Mouse (Mus musculus) intestine, embryonic 16.5 days (tissue): Measurements from ENCODE around the gene Car11. TPM values are rescaled to one million over a fixed set of nuclear protein-coding genes. Genes with fewer than 3 reads are reported as not detected.

ENCODE experiments used
- ATAC-seq: fragments of 200-750 bp; cut with Nextera tagmentation; 2 replicates; pipeline ENCODE4 v1.8.0; 2017; ENCODE audit warnings: moderate TSS enrichment, moderate library complexity
- H3K27ac ChIP-seq: fragments of 300-500 bp; sonication (generic); 2 replicates; pipeline ENCODE4 v1.5.1; 2014; ENCODE audit warnings: mild to moderate bottlenecking, low read length
- H3K27me3 ChIP-seq: fragments of 300-500 bp; sonication (generic); replicated peaks from 2 replicates; pipeline ENCODE4 v1.6.1; 2014; ENCODE audit warnings: low read length, control low read depth, mixed read lengths; ENCODE audit not compliant: control insufficient read depth, insufficient read depth
- H3K36me3 ChIP-seq: fragments of 300-500 bp; sonication (generic); 2 replicates; pipeline ENCODE4 v1.6.1; 2014; ENCODE audit warnings: low read length, control low read depth; ENCODE audit not compliant: control insufficient read depth, insufficient read depth
- H3K4me1 ChIP-seq: fragments of 300-500 bp; sonication (generic); 2 replicates; pipeline ENCODE4 v1.6.1; 2014; ENCODE audit warnings: low read length, control low read depth, mixed read lengths; ENCODE audit not compliant: control insufficient read depth, insufficient read depth
- H3K4me2 ChIP-seq: fragments of 300-500 bp; sonication (generic); 2 replicates; pipeline ENCODE4 v1.6.1; 2014; ENCODE audit warnings: low read depth, low read length, control low read depth
- H3K4me3 ChIP-seq: fragments of 300-500 bp; sonication (generic); 2 replicates; pipeline ENCODE4 v1.5.1; 2014; ENCODE audit warnings: mild to moderate bottlenecking, low read length
- H3K9ac ChIP-seq: fragments of 300-500 bp; sonication (generic); 2 replicates; pipeline ENCODE4 v1.6.1; 2014; ENCODE audit warnings: low read depth, low read length
- H3K9me3 ChIP-seq: fragments of 300-500 bp; sonication (generic); 2 replicates; pipeline ENCODE4 v1.6.1; 2016; ENCODE audit warnings: low read length, control low read depth; ENCODE audit not compliant: control insufficient read depth
- WGBS: fragments of 180-500 bp; shearing (Covaris S2); extraction: QIAGEN DNeasy Blood & Tissue Kit; methylation state at CpG from one replicate; pipeline ENCODE4 v1.1.7; 2014; 5-methylcytosine and 5-hydroxymethylcytosine counted together
- polyA plus RNA-seq: library from polyadenylated mRNA; unstranded; fragments of >200 nt; fragmentation: Nextera tagmentation; extraction: Ambion mirVana; gene quantifications from 2 replicates; pipeline ENCODE4 v1.2.1, GENCODE M21; 2015

Gene Car11
- polyA plus RNA-seq, 1 experiment from 2014 or later, result 5.3 TPM

DNA sequence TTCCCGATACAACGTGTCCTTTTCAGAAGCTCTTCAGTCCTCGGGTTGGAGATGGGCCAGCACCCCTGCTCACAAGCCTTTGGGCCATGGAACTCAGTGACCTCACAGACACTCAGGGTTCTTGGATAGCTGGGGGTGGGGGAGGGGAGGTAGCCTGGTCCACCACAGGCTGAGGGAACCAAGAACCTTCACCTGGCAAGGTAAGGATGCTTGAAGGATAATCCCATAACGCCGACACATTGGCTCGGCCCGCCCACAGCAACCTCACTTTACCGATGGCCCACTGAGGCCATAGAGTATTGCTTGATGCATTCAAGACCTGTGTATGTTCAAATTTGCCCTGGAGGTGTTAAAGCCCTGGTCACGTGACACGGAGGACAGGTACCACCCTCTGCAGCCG lies 26.1 kb downstream of the Car11 start, which contains the start of gene Spaca4:
Gene Spaca4 (minus strand): TSS at position 101 of the 400 bp plus-strand sequence.
- Histone ChIP-seq H3K4me1 (peaks cover 35% of the 10 kb centered on the region), H3K4me2 (no peak within 1 kb of the TSS), H3K27me3 (no peaks in the 10 kb centered on the region), H3K9ac (peak within 1 kb of the TSS; percentile 35; the same call in 1 of the 2 replicates), H3K4me3 (no peak within 1 kb of the TSS), H3K27ac (peak within 1 kb of the TSS; percentile 79), H3K9me3 (no peaks in the 10 kb centered on the region), H3K36me3 (peaks cover 19% of the 10 kb centered on the region)
- no peak for ATAC-seq
- WGBS, result 92% methylated on average over 11 of the region's 11 CpGs

- H3K9me3 ChIP-seq, result no peaks in the 10 kb centered on the region
- no peaks in the 10 kb centered on the region for H3K27me3 ChIP-seq
- H3K4me1 ChIP-seq, result peaks cover 41% of the 10 kb centered on the region
- ATAC-seq, result no peak
- H3K27ac ChIP-seq, result peak overlapping the region; percentile 79
- no peak overlapping the region for H3K4me2 ChIP-seq
- WGBS, result 90% methylated on average over 10 of the region's 10 CpGs
- H3K9ac ChIP-seq, result peak overlapping the region; percentile 35; the same call in 1 of the 2 replicates
- H3K36me3 ChIP-seq, result peaks cover 17% of the 10 kb centered on the region
- no peak overlapping the region for H3K4me3 ChIP-seq
Observed at GRCm38 (mm10) chr7:45726419-45726818, 26.8 kb downstream of the Car11 start.

- WGBS, result 50% methylated on average over 3 of the region's 3 CpGs
- H3K4me1 ChIP-seq, result peaks cover 39% of the 10 kb centered on the region
- peaks cover 17% of the 10 kb centered on the region for H3K36me3 ChIP-seq
- no peak overlapping the region for H3K4me3 ChIP-seq
- H3K9me3 ChIP-seq, result no peaks in the 10 kb centered on the region
- H3K9ac ChIP-seq, result no peak overlapping the region
- peak overlapping the region; percentile 79 for H3K27ac ChIP-seq
- peak overlapping the region; percentile 4; the same call in 1 of the 2 replicates for H3K4me2 ChIP-seq
- peak; percentile 34 for ATAC-seq
- H3K27me3 ChIP-seq, result no peaks in the 10 kb centered on the region
Observed at GRCm38 (mm10) chr7:45727625-45728024, 28.0 kb downstream of the Car11 start.

- peaks cover 39% of the 10 kb centered on the region for H3K4me1 ChIP-seq
- H3K4me3 ChIP-seq, result no peak overlapping the region
- peak overlapping the region; percentile 81 for H3K27ac ChIP-seq
- peak overlapping the region; percentile 38; the same call in 1 of the 2 replicates for H3K4me2 ChIP-seq
- H3K27me3 ChIP-seq, result no peaks in the 10 kb centered on the region
- H3K36me3 ChIP-seq, result no peaks in the 10 kb centered on the region
- WGBS, result 15% methylated on average over 16 of the region's 16 CpGs
- peak overlapping the region; percentile 41; the same call in 1 of the 2 replicates for H3K9ac ChIP-seq
- no peaks in the 10 kb centered on the region for H3K9me3 ChIP-seq
- ATAC-seq, result peak; percentile 78
Observed at GRCm38 (mm10) chr7:45730727-45731431, 31.2 kb downstream of the Car11 start.

DNA sequence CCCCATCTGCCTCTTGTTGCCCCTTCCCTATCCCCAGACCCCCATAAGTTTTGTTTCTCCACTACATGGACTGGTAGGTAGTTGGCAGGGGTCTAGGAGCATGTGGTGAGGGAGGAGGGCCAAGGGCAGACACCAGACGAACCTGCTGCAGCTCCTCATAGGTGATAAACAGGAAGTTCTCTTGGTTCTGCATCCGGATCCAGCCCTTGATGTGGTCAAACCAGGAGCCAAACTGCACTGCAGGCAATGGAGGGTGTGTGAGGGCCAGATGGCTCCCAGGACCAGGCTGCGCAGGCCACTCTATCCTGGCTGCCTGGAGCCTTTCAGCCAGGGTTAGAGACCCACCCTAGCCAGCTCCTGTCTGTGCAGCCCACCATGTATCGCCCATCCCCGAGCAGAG lies 33.8 kb downstream of the Car11 start:
- no peak overlapping the region for H3K4me3 ChIP-seq
- ATAC-seq, result no peak

GRCm38 (mm10) chr7:45739162-45739763 lies 39.6 kb downstream of the Car11 start:
- Histone ChIP-seq H3K4me3 (no peak overlapping the region), H3K9me3 (no peaks in the 10 kb centered on the region), H3K4me1 (0 out of 2 replicates have a peak, but pooled peaks cover 3% of the 10 kb centered on the region), H3K27me3 (no peaks in the 10 kb centered on the region), H3K36me3 (no peaks in the 10 kb centered on the region), H3K9ac (no peak overlapping the region), H3K27ac (no peak overlapping the region), H3K4me2 (no peak overlapping the region)
- peak; percentile 85 for ATAC-seq
- 8% methylated on average over 9 of the region's 9 CpGs for WGBS

More for the DNA sequence above, 33.8 kb downstream of the Car11 start:
- Histone ChIP-seq H3K9ac (no peak overlapping the region), H3K4me2 (no peak overlapping the region), H3K4me1 (peaks cover 23% of the 10 kb centered on the region), H3K27ac (no peak overlapping the region), H3K27me3 (no peaks in the 10 kb centered on the region), H3K36me3 (no peaks in the 10 kb centered on the region), H3K9me3 (no peaks in the 10 kb centered on the region)
- 78% methylated on average over 5 of the region's 5 CpGs for WGBS

DNA sequence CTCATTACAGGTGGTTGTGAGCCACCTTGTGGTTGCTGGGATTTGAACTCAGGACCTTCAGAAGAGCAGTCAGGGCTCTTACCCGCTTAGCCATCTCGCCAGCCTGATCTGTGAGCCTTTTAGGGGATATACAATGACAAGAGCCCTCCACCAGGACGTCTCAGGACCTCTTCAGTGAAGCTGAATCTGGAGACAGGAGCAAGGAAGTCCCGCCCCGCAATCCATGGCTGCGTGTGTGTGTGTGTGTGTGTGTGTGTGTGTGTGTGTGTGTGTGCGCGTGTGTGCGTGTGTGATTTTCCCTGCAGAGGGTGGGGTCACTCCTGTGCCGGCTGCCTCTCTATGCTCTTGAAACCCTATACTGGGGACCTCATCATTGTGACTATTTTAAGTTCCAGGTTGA lies 40.2 kb downstream of the Car11 start:
- H3K9ac ChIP-seq, result no peak overlapping the region

DNA sequence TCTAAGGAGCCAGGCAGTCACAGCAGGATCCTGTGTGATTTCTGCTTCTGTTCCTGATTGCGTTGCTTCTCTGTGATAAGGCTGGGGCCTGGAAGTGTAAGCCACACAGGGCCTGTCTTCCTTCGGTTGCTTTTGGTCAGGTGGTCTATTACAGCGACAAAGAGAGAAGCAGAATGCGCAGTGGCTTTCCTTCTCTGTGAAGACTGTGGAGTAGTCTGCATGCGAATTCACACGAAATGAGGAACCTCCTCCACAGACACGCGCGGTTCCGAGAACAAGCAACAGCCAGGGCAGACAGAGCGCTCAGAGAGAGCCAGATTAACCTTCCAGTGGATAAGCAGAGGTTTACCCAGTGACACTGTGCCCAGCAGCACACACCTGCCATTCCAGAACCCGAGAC lies 41.7 kb downstream of the Car11 start:
- H3K9ac ChIP-seq, result no peak overlapping the region
- no peak overlapping the region for H3K4me2 ChIP-seq
- 84% methylated on average over 12 of the region's 12 CpGs for WGBS

More for the DNA sequence above, 40.2 kb downstream of the Car11 start:
- ATAC-seq, result 0 out of 2 replicates have a peak, but pooled peaks have one; percentile 2
- no peak overlapping the region for H3K4me2 ChIP-seq
- no peaks in the 10 kb centered on the region for H3K9me3 ChIP-seq
- H3K36me3 ChIP-seq, result no peaks in the 10 kb centered on the region
- H3K27ac ChIP-seq, result no peak overlapping the region
- no peak overlapping the region for H3K4me3 ChIP-seq
- 0 out of 2 replicates have a peak, but pooled peaks cover 3% of the 10 kb centered on the region for H3K4me1 ChIP-seq
- WGBS, result 72% methylated on average over 10 of the region's 10 CpGs
- H3K27me3 ChIP-seq, result no peaks in the 10 kb centered on the region

DNA sequence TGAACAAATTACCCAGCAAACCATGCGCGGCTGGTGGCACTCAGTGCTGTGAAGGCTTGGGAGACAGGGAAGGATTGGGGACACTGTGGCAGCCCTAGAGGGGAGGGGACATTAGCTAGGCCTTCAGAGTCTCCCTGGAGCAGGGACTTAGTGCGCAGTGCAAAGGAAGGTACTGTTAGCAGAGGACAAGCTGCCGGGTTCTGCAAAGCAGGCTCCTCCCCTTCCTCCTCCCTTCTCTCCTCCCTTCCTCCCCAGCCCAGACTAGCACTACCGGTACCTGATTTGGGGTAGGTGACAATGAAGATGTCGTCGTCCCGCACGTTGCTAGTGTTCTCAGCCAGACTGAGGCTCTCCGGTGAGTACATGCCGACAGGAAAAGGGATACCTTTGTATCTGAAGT lies 42.1 kb downstream of the Car11 start:
- H3K27ac ChIP-seq, result no peak overlapping the region
- no peaks in the 10 kb centered on the region for H3K27me3 ChIP-seq
- H3K4me2 ChIP-seq, result peak overlapping the region; percentile 46
- WGBS, result 41% methylated on average over 11 of the region's 11 CpGs
- 0 out of 2 replicates have a peak, but pooled peaks cover 3% of the 10 kb centered on the region for H3K4me1 ChIP-seq
- H3K9me3 ChIP-seq, result no peaks in the 10 kb centered on the region; the same call in 1 of the 2 replicates
- H3K36me3 ChIP-seq, result no peaks in the 10 kb centered on the region
- H3K4me3 ChIP-seq, result peak overlapping the region; percentile 33
- 0 out of 2 replicates have a peak, but pooled peaks have one; percentile 26 for ATAC-seq
- H3K9ac ChIP-seq, result peak overlapping the region; percentile 40

More for the DNA sequence above, 41.7 kb downstream of the Car11 start:
- Histone ChIP-seq H3K36me3 (no peaks in the 10 kb centered on the region), H3K9me3 (no peaks in the 10 kb centered on the region), H3K4me3 (no peak overlapping the region), H3K27me3 (no peaks in the 10 kb centered on the region), H3K4me1 (0 out of 2 replicates have a peak, but pooled peaks cover 3% of the 10 kb centered on the region), H3K27ac (no peak overlapping the region)
- no peak for ATAC-seq
